Mouse (Mus musculus): ENCODE measurements at regions not wholly inside any gene's neighbourhood (a gene's known extent, or its start where the extent isn't known, plus 50 kb on each side); places are given as distances from the start of the nearest gene placed in this dataset.
"Not testable (repeated sequence)": the region's sequence is repeated elsewhere in the genome, so short reads cannot be mapped to it uniquely, and the experiment has no call there.

- not testable (repeated sequence) for TF ChIP-seq CTCF (IDR thresholded peaks at IDR 0.05; ENCODE audit: borderline replicate concordance, insufficient read depth, low read depth, low read length); POLR2A (IDR thresholded peaks at IDR 0.05; ENCODE audit: borderline replicate concordance, insufficient read depth, low read length)
Observed at GRCm38 (mm10) chr8:34628221-34628620, 516.7 kb upstream of the Gm10131 start.
